Mouse (Mus musculus) olfactory bulb, adult 2 months (tissue): ENCODE data around the gene Sik3. TPM values are rescaled to one million over a fixed set of nuclear protein-coding genes. Genes with fewer than 3 reads are reported as not detected.

Experiments
- H3K27ac ChIP-seq: fragments of 200-500 bp; 2 replicates; pipeline ENCODE4 v1.5.1; 2012; ENCODE audit warnings: low read depth, low read length; ENCODE audit not compliant: insufficient read depth
- H3K4me1 ChIP-seq: fragments of 200-500 bp; 2 replicates; pipeline ENCODE4 v1.6.1; 2012; ENCODE audit warnings: low read length; ENCODE audit not compliant: control insufficient read depth, insufficient read depth
- H3K4me3 ChIP-seq: fragments of 200-500 bp; 2 replicates; pipeline ENCODE4 v1.5.1; 2012; ENCODE audit warnings: mild to moderate bottlenecking, low read depth, low read length, moderate library complexity; ENCODE audit not compliant: insufficient read depth
- CTCF ChIP-seq: fragments of 200-500 bp; IDR thresholded peaks from 2 replicates; pipeline ENCODE4 v1.5.1; 2012; ENCODE audit warnings: low read depth, mild to moderate bottlenecking, low read length, moderate library complexity; ENCODE audit not compliant: insufficient read depth
- POLR2A ChIP-seq: fragments of 200-500 bp; IDR thresholded peaks from 2 replicates; pipeline ENCODE4 v1.6.1; 2012; ENCODE audit warnings: mild to moderate bottlenecking, low read depth, low read length, moderate library complexity; ENCODE audit not compliant: insufficient read depth
- WGBS: fragments of 180-500 bp; shearing (Covaris S2); methylation state at CpG from one replicate; pipeline ENCODE4 v1.1.7; 2018; 5-methylcytosine and 5-hydroxymethylcytosine counted together
- polyA plus RNA-seq: library from polyadenylated mRNA; stranded (reverse); fragments of >200 nt; gene quantifications from 2 replicates; pipeline ENCODE4 v1.2.4, GENCODE M21; 2012; ENCODE audit warnings: low replicate concordance; ENCODE audit not compliant: missing spikeins, insufficient read depth, insufficient read length

Gene Sik3
- polyA plus RNA-seq, 1 experiment, result 51.7 TPM

DNA sequence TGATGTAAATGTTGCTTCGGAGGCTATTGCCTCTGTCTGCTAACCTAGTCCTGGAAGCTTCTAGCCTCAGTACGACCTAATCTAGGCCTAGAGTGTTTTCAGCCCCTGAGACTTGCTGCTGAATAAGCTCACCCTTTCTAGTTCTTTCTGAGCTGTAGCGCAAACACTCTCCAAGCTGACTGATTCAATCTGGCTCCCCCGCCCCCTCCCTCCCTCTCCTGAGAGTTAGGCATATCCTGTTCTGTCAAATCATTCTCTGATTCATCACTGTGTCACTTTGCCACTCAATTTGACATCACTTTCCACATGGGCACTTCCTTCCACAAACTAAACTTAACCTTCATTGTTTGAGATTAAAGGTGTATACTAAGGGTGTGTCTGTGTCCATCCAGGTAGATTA is 164.0 kb downstream of the Sik3 start:
- WGBS, result 86% methylated on average over 4 of the region's 4 CpGs
- TF ChIP-seq CTCF (no peak), POLR2A (no peak)

DNA sequence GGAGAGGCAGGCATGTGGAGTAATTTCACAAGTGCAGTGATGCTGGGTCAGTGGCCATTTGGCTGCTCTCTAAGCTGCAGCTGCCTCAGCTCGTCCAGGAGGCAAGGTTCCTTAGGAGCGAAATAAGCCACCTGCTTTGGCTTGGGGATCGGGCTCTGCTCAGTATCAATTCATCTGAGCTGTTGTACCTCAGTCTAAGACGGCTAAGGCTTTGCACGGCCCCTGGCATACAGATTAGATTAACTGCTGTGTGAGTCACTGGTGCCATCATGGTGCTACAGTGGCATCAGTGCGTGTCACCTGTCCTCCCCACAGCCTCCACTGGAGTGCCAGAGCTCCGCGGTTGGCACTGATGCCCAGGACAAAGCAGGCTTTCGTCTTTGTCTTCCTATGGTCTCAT is 166.0 kb downstream of the Sik3 start:
- no peak overlapping the region for H3K4me3 ChIP-seq
- H3K27ac ChIP-seq, result no peak overlapping the region; the same call in 1 of the 2 replicates
- peaks cover 15% of the 10 kb centered on the region for H3K4me1 ChIP-seq
- 57% methylated on average over 9 of the region's 9 CpGs for WGBS
- TF ChIP-seq CTCF, result no peak
- TF ChIP-seq POLR2A, result no peak

More for the DNA sequence above, 164.0 kb downstream of the Sik3 start:
- Histone ChIP-seq H3K27ac (no peak overlapping the region), H3K4me3 (no peak overlapping the region), H3K4me1 (peaks cover 16% of the 10 kb centered on the region)

DNA sequence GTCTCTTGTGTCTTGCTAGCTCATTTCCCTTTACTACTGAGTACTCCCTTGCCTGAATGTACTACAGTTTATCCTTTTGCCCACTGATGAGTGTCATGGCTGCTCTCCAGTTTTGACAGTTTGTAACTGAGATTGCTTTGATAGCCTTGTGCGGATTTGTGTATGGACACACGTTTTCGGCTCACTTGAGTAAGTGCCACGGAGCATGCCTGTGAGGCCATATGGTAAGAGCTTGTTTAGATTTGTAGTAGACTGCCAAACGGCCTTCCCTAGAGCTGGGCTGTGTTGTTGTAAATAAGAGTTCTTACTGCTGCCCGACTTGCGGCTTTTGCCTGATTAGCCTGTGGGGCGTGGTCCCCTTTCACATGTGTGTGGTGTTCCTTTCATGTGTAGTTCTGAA is 168.7 kb downstream of the Sik3 start:
- Histone ChIP-seq H3K27ac (no peak overlapping the region), H3K4me1 (peaks cover 15% of the 10 kb centered on the region), H3K4me3 (no peak overlapping the region)
- no peak for TF ChIP-seq CTCF
- no peak for TF ChIP-seq POLR2A
- 82% methylated on average over 8 of the region's 8 CpGs for WGBS

DNA sequence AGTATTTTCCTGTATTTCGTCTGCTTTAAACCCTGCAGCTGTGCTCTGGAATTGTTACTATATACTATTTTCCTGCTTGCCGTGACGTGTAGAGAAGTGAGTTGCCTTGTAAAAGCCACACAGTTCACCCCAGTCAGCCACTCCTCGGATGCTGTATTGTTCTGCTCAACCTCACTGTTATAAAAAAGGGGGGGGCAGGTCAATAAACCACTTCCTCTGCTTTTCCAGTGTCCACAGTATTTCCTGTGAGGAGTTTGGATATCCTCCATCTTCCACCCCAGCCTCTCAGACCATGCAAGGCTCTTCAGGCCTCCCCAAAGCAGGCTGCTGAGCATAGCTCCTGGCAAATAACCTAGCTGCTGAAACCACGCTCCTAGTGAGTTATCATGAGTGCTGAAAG is 171.9 kb downstream of the Sik3 start:
- Histone ChIP-seq H3K27ac (peak overlapping the region; percentile 29; the same call in 1 of the 2 replicates), H3K4me3 (no peak overlapping the region), H3K4me1 (peaks cover 13% of the 10 kb centered on the region; the same call in 1 of the 2 replicates)
- 53% methylated on average over 5 of the region's 5 CpGs for WGBS
- TF ChIP-seq CTCF, result no peak
- TF ChIP-seq POLR2A, result no peak

DNA sequence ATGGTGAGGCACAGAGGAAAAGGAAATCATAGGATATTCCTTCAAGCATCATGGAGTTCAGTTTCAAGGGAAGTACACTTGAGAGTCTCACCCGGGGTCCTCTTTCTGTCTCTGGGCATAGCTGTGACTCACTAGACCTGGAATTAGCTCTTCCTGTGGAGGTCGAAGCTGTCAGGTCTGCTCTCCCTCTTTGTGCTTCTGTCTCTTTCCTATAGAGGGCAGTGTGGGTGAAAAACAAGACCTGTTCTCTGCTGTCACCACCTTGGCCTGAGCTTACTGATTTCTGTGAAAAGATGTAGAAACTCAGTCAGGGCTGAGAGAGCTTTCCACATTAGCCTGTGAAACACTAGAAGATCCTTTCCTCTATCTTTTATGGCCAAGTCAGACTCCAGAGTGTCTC is 172.6 kb downstream of the Sik3 start:
- H3K4me3 ChIP-seq, result no peak overlapping the region
- no peak overlapping the region for H3K27ac ChIP-seq
- WGBS, result 14% methylated on average over 2 of the region's 2 CpGs
- peaks cover 13% of the 10 kb centered on the region; the same call in 1 of the 2 replicates for H3K4me1 ChIP-seq
- no peak for TF ChIP-seq CTCF
- TF ChIP-seq POLR2A, result no peak

DNA sequence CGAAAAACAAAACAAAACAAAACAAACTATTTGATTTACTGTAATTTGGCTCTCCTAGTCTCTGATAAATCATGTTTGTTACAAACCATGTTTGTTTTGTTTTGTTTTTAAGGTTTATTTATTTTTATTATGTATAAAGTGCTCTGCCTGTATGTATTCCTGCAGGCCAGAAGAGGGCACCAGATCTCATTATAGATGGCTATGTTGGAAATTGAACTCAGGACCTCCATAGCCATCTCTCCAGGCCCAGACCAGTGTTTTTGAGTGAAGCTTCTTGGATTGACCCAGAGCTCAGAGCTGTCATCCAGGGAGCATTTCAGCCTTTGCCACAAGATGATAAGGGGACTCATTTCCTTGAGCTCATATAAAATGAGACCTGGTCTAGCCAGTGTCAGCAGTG is 173.8 kb downstream of the Sik3 start:
- Histone ChIP-seq H3K4me1 (peaks cover 13% of the 10 kb centered on the region; the same call in 1 of the 2 replicates), H3K27ac (no peak overlapping the region), H3K4me3 (no peak overlapping the region)
- TF ChIP-seq POLR2A (no peak), CTCF (no peak)
- 77% methylated on average over 1 of the region's 1 CpGs for WGBS

DNA sequence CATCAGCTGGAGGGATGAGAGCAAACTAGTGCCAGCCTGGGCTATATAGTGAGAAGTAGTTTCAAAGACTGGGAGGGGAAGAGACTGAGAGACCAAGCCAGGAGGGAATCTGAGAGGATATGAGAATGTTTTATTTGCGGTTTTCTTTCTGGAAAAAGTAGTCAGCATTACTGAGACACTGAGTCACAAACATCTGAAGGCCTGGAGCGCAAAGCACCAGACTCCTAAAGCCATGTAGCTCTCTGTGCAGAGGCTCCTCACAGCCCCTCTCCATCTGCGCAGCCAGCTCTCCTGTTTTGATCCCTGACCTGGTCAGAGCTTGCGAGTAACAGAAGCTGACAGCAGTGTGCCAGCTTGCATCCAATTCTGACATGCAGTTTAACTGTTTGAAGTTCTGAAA is 175.8 kb downstream of the Sik3 start:
- no peak overlapping the region for H3K4me3 ChIP-seq
- 63% methylated on average over 4 of the region's 4 CpGs for WGBS
- no peak overlapping the region for H3K27ac ChIP-seq
- no peak for TF ChIP-seq CTCF
- no peak for TF ChIP-seq POLR2A
- H3K4me1 ChIP-seq, result peaks cover 12% of the 10 kb centered on the region; the same call in 1 of the 2 replicates

DNA sequence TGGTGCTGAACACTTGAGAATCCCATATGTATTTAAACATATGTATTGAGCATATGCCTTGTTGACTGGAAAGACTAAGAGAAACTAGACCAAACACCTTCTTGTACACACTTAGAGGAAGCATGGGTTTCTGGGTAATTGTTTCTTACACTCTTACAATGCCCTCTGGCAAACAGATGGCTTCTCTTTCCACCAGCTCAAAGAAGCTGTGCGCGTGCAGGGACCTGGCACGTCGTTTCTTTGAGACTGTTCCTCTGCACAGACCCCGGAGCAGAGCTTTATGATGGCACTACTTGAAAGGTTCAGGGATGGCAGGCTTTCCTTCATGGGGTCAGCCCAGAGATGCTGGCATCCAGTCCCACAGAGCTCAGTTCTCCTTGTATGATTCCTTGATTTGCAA is 176.3 kb downstream of the Sik3 start:
- H3K4me3 ChIP-seq, result no peak overlapping the region
- no peak overlapping the region for H3K27ac ChIP-seq
- TF ChIP-seq POLR2A, result no peak
- TF ChIP-seq CTCF, result no peak
- peaks cover 8% of the 10 kb centered on the region; the same call in 1 of the 2 replicates for H3K4me1 ChIP-seq
- 39% methylated on average over 5 of the region's 5 CpGs for WGBS

DNA sequence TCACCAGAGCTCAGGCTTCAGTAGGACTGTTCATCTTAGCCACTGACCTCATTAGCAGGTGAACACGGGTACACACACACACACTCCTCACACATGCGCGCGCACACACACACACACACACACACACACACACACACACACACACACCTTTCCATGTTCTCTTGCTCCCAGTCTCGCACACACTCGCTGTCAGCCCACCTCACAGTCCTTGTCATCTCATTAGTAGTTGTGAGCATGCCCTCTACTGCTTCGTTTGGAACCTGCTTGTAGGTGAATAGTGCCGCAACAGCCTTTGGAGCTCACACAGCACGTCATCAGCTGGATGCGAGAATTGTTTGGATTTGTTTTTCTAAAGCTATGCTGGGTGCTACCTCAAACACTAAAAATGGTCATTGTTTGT is 176.8 kb downstream of the Sik3 start:
- H3K4me3 ChIP-seq, result no peak overlapping the region
- no peak overlapping the region; the same call in 1 of the 2 replicates for H3K27ac ChIP-seq
- no peak for TF ChIP-seq CTCF
- TF ChIP-seq POLR2A, result no peak
- H3K4me1 ChIP-seq, result peaks cover 8% of the 10 kb centered on the region; the same call in 1 of the 2 replicates
- 66% methylated on average over 10 of the region's 10 CpGs for WGBS

DNA sequence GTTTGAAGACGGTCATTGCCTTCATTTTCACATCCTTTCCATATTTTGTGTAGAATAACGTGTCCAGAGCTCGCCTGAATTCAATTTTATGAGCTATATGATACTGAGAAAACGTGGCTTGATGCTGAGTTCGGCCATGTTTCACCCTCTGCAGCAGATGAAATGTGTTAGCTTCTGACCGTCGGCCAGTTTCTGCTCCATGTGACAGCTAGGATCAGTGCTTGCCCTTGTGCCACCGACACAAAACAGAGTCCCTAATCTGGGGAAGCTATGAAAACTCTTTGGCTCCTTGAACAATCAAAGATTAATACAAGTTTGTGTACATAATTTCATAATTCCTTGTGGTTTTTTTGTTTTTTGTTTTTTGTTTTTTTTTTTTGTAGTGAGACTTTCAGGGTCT is 178.6 kb downstream of the Sik3 start:
- H3K27ac ChIP-seq, result no peak overlapping the region
- 56% methylated on average over 8 of the region's 8 CpGs for WGBS
- H3K4me3 ChIP-seq, result no peak overlapping the region

More for the DNA sequence above, 178.6 kb downstream of the Sik3 start:
- TF ChIP-seq POLR2A (no peak), CTCF (no peak)
- peaks cover 10% of the 10 kb centered on the region; the same call in 1 of the 2 replicates for H3K4me1 ChIP-seq
